Mouse (Mus musculus) liver, postnatal 0 days (tissue): ENCODE measurements around the gene Zfp653. TPM values are rescaled to one million over a fixed set of nuclear protein-coding genes. Genes with fewer than 3 reads are reported as not detected.

Experiments
- ATAC-seq: fragments of 200-750 bp; cut with Nextera tagmentation; 2 replicates; pipeline ENCODE4 v1.8.0; 2017; ENCODE audit warnings: mild to moderate bottlenecking, moderate library complexity
- DNase-seq: peaks from one replicate; pipeline ENCODE4 v3.0.0-alpha.2; 2016
- H3K27ac ChIP-seq: fragments of 300-500 bp; sonication (generic); 2 replicates; pipeline ENCODE4 v1.5.1; 2014; ENCODE audit warnings: antibody characterized with exemption, moderate library complexity, mild to moderate bottlenecking, low read depth
- H3K27me3 ChIP-seq: fragments of 300-500 bp; sonication (generic); 2 replicates; pipeline ENCODE4 v1.6.1; 2014; ENCODE audit warnings: low read length, control low read depth, mixed read lengths; ENCODE audit not compliant: insufficient read depth
- H3K36me3 ChIP-seq: fragments of 300-500 bp; sonication (generic); replicated peaks from 2 replicates; pipeline ENCODE4 v1.6.1; 2014; ENCODE audit warnings: mild to moderate bottlenecking, control low read depth, low read length, moderate library complexity, mixed read lengths; ENCODE audit not compliant: insufficient read depth
- H3K4me1 ChIP-seq: fragments of 300-500 bp; sonication (generic); 2 replicates; pipeline ENCODE4 v1.6.1; 2014; ENCODE audit warnings: antibody characterized with exemption, mild to moderate bottlenecking, control low read depth; ENCODE audit not compliant: insufficient read depth
- H3K4me2 ChIP-seq: fragments of 300-500 bp; sonication (generic); 2 replicates; pipeline ENCODE4 v1.6.1; 2014; ENCODE audit warnings: low read depth, mild to moderate bottlenecking, low read length, moderate library complexity, mixed read lengths
- H3K4me3 ChIP-seq: fragments of 300-500 bp; sonication (generic); 2 replicates; pipeline ENCODE4 v1.5.1; 2014; ENCODE audit warnings: low read depth, low read length
- H3K9ac ChIP-seq: fragments of 300-500 bp; sonication (generic); replicated peaks from 2 replicates; pipeline ENCODE4 v1.6.1; 2014; ENCODE audit warnings: mild to moderate bottlenecking, moderate library complexity
- H3K9me3 ChIP-seq: fragments of 300-500 bp; sonication (generic); 2 replicates; pipeline ENCODE4 v1.6.1; 2016; ENCODE audit warnings: mild to moderate bottlenecking, control low read depth, low read length, mixed read lengths
- CTCF ChIP-seq: sonication (generic); IDR thresholded peaks from 2 replicates; pipeline ENCODE4 v1.5.1; 2016; ENCODE audit warnings: antibody characterized with exemption, low read depth
- EP300 ChIP-seq: IDR thresholded peaks from 2 replicates; pipeline ENCODE4 v1.6.1; 2016; ENCODE audit warnings: antibody characterized with exemption, low read depth, mild to moderate bottlenecking
- WGBS: fragments of 180-500 bp; shearing (Covaris S2); extraction: QIAGEN DNeasy Blood & Tissue Kit; methylation state at CpG from one replicate; pipeline ENCODE4 v1.1.7; 2014; ENCODE audit not compliant: insufficient replicate concordance; 5-methylcytosine and 5-hydroxymethylcytosine counted together
- polyA plus RNA-seq: library from polyadenylated mRNA; unstranded; fragments of >200 nt; fragmentation: Nextera tagmentation; extraction: Ambion mirVana; gene quantifications from 2 replicates; pipeline ENCODE4 v1.2.1, GENCODE M21; 2015

The Zfp653 gene
- polyA plus RNA-seq, 1 experiment from 2014 or later, result 3.1 TPM

GRCm38 (mm10) chr9:22049315-22049714 lies 21.9 kb downstream of the Zfp653 start:
- H3K27me3 ChIP-seq, result peaks cover 64% of the 10 kb centered on the region
- no peak for ATAC-seq

GRCm38 (mm10) chr9:22047329-22047728 lies 23.8 kb downstream of the Zfp653 start:
- Histone ChIP-seq H3K4me2 (no peak overlapping the region), H3K27me3 (peaks cover 45% of the 10 kb centered on the region), H3K9me3 (no peaks in the 10 kb centered on the region), H3K4me3 (no peak overlapping the region), H3K4me1 (peaks cover 17% of the 10 kb centered on the region), H3K27ac (no peak overlapping the region), H3K9ac (no peak overlapping the region), H3K36me3 (no peaks in the 10 kb centered on the region)
- WGBS, result 55% methylated on average over 9 of the region's 9 CpGs
- DNase-seq, result no peak
- TF ChIP-seq EP300 (no peak), CTCF (no peak)
- no peak for ATAC-seq

More at GRCm38 (mm10) chr9:22049315-22049714, 21.9 kb downstream of the Zfp653 start:
- Histone ChIP-seq H3K4me3 (no peak overlapping the region), H3K27ac (no peak overlapping the region), H3K4me1 (peaks cover 20% of the 10 kb centered on the region), H3K9ac (no peak overlapping the region), H3K4me2 (no peak overlapping the region), H3K9me3 (no peaks in the 10 kb centered on the region), H3K36me3 (no peaks in the 10 kb centered on the region)
- 73% methylated on average over 11 of the region's 11 CpGs for WGBS
- no peak for DNase-seq
- no peak for TF ChIP-seq CTCF
- no peak for TF ChIP-seq EP300

- DNase-seq (no peak), ATAC-seq (no peak)
- Histone ChIP-seq H3K9ac (no peak overlapping the region), H3K27me3 (no peaks in the 10 kb centered on the region), H3K4me2 (no peak overlapping the region), H3K36me3 (no peaks in the 10 kb centered on the region), H3K27ac (no peak overlapping the region), H3K4me1 (no peaks in the 10 kb centered on the region), H3K9me3 (no peaks in the 10 kb centered on the region), H3K4me3 (no peak overlapping the region)
- WGBS, result 53% methylated on average over 2 of the region's 2 CpGs
- TF ChIP-seq EP300, result no peak
- no peak for TF ChIP-seq CTCF
Measured at GRCm38 (mm10) chr9:22041832-22042231, 29.3 kb downstream of the Zfp653 start.

- 67% methylated on average over 10 of the region's 10 CpGs for WGBS
- Histone ChIP-seq H3K9me3 (0 out of 2 replicates have a peak, but pooled peaks cover 2% of the 10 kb centered on the region), H3K27ac (no peak overlapping the region), H3K4me2 (no peak overlapping the region), H3K4me1 (no peaks in the 10 kb centered on the region), H3K4me3 (no peak overlapping the region), H3K36me3 (no peaks in the 10 kb centered on the region), H3K27me3 (no peaks in the 10 kb centered on the region), H3K9ac (no peak overlapping the region)
- ATAC-seq (no peak), DNase-seq (no peak)
- TF ChIP-seq EP300 (no peak), CTCF (no peak)
Measured at GRCm38 (mm10) chr9:22037826-22038225, 33.4 kb downstream of the Zfp653 start.

GRCm38 (mm10) chr9:22035300-22036044 lies 35.7 kb downstream of the Zfp653 start:
- no peak for TF ChIP-seq CTCF
- TF ChIP-seq EP300, result no peak
- Histone ChIP-seq H3K9ac (no peak overlapping the region), H3K4me3 (no peak overlapping the region), H3K9me3 (0 out of 2 replicates have a peak, but pooled peaks cover 2% of the 10 kb centered on the region), H3K27ac (no peak overlapping the region), H3K27me3 (no peaks in the 10 kb centered on the region), H3K4me1 (no peaks in the 10 kb centered on the region), H3K4me2 (no peak overlapping the region), H3K36me3 (no peaks in the 10 kb centered on the region)
- ATAC-seq (no peak), DNase-seq (no peak)
- 59% methylated on average over 6 of the region's 6 CpGs for WGBS

- Histone ChIP-seq H3K9ac (no peak overlapping the region), H3K4me1 (no peaks in the 10 kb centered on the region), H3K27me3 (no peaks in the 10 kb centered on the region), H3K9me3 (0 out of 2 replicates have a peak, but pooled peaks cover 2% of the 10 kb centered on the region), H3K27ac (no peak overlapping the region), H3K4me3 (no peak overlapping the region), H3K4me2 (no peak overlapping the region), H3K36me3 (no peaks in the 10 kb centered on the region)
- TF ChIP-seq CTCF (no peak), EP300 (no peak)
- DNase-seq (no peak), ATAC-seq (no peak)
- 81% methylated on average over 9 of the region's 9 CpGs for whole genome bisulfite sequencing
Measured at GRCm38 (mm10) chr9:22030386-22030785, 40.8 kb downstream of the Zfp653 start.
